In the genomic region with DNA sequence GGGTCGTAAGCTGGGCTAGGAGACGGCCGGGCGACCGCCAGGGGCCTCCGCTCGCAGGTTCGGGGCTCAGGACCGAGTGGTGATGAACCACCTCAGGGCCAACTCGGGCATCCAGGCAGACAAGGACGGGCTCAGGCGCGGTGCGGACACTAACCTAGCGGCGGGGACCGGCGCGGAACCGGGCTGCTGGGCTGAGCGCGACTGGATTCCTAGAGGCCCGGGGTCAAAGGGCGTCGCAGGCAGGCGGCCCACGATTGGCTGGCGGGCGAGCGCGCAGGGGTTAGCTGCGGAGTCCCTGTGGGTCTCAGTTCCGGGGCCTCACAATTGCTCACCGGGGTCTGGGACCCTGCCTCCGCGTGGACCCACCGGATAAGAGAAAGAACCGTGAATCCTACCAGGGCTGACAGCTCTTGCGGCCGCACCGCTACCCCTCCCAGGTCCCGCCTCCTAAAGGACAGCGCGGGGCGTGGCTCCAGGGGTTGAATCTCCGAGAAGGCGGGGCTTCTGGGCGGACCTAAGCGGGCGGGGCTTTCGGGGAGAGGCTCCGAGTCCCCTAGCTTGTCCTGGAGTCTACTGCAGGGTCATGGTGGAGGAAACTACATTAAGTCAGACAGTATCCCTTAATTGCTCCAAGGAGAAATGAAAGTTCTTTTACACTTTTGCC, we compare ENCODE assay signal across 8 mouse cellular contexts. TPM values are rescaled to one million over a fixed set of nuclear protein-coding genes. Genes with fewer than 3 reads are reported as not detected.
A peak's percentile ranks its signal among the peaks of the same experiment; 100 is the strongest.
DNase-seq lines count a peak whose midpoint lies in the region; ATAC-seq and TF ChIP-seq lines count a peak whose summit lies in the region.

A gene (minus strand): TSS at position 449 of the 664 bp plus-strand sequence.

- peak within 1 kb of the TSS; percentile 71 for H3ac ChIP-seq in C2C12 (ENCODE audit: control insufficient read depth, insufficient read length, low read depth)
- H3ac ChIP-seq in myocyte (ENCODE audit: control insufficient read depth, insufficient read length), result peak within 1 kb of the TSS; percentile 21

- peaks cover 9% of the 10 kb centered on the region for H3K79me3 ChIP-seq in C2C12 (ENCODE audit: low read depth)

- peak within 1 kb of the TSS; percentile 65 for H3K4me3 ChIP-seq in C2C12 (ENCODE audit: insufficient read depth, poor library complexity, severe bottlenecking)
- peak within 1 kb of the TSS; percentile 76 for H3K4me3 ChIP-seq in erythroblast, embryonic 14.5 days (replicated peaks)
- H3K4me3 ChIP-seq in heart, embryonic 11.5 days (ENCODE audit: low read depth, low read length), result peak within 1 kb of the TSS; percentile 68
- H3K4me3 ChIP-seq in kidney, embryonic 16.5 days (ENCODE audit: low read length), result peak within 1 kb of the TSS; percentile 74
- H3K4me3 ChIP-seq in liver, adult 2 months (ENCODE audit: insufficient read depth, low read depth, low read length), result peak within 1 kb of the TSS; percentile 95
- H3K4me3 ChIP-seq in myocyte, result peak within 1 kb of the TSS; percentile 55

- no peaks in the 10 kb centered on the region for H3K9me3 ChIP-seq in erythroblast, embryonic 14.5 days (ENCODE audit: control insufficient read depth, low read length)
- no peaks in the 10 kb centered on the region for H3K9me3 ChIP-seq in heart, embryonic 11.5 days (replicated peaks; ENCODE audit: control insufficient read depth, low read length)
- H3K9me3 ChIP-seq in kidney, embryonic 16.5 days (ENCODE audit: low read length), result no peaks in the 10 kb centered on the region

- peak; percentile 56; the same call in 1 of the 2 replicates for TF ChIP-seq POLR2A in brain, embryonic 14.5 days (IDR thresholded peaks at IDR 0.05; ENCODE audit: borderline replicate concordance, extremely low read depth, insufficient read depth, insufficient read length, poor library complexity, severe bottlenecking)
- peak; percentile 71 for TF ChIP-seq POLR2A in liver, adult 2 months (IDR thresholded peaks at IDR 0.05; ENCODE audit: extremely low read depth, insufficient read depth, low read length)
- TF ChIP-seq POLR2A in myocyte (IDR thresholded peaks at IDR 0.05; ENCODE audit: insufficient read length, low read depth), result peak; percentile 76

- peak within 1 kb of the TSS; percentile 95 for H3K27ac ChIP-seq in heart, embryonic 11.5 days (ENCODE audit: low read depth, low read length)
- peak within 1 kb of the TSS; percentile 94 for H3K27ac ChIP-seq in kidney, embryonic 16.5 days (ENCODE audit: low read length)
- H3K27ac ChIP-seq in liver, adult 2 months (replicated peaks; ENCODE audit: insufficient read depth, low read depth, low read length), result peak within 1 kb of the TSS; percentile 98

- H3K27me3 ChIP-seq in C2C12 (ENCODE audit: control insufficient read depth, insufficient read depth, insufficient read length) (no peaks in the 10 kb centered on the region), myocyte (ENCODE audit: control insufficient read depth, insufficient read depth, insufficient read length) (no peaks in the 10 kb centered on the region)
- H3K27me3 ChIP-seq in erythroblast, embryonic 14.5 days (ENCODE audit: control insufficient read depth), result no peaks in the 10 kb centered on the region
- H3K27me3 ChIP-seq in heart, embryonic 11.5 days (ENCODE audit: control insufficient read depth, insufficient read depth, low read length), result no peaks in the 10 kb centered on the region
- H3K27me3 ChIP-seq in kidney, embryonic 16.5 days (ENCODE audit: insufficient read depth, low read length), result no peaks in the 10 kb centered on the region
- H3K27me3 ChIP-seq in liver, adult 2 months (ENCODE audit: control insufficient read depth, insufficient read depth, low read length), result no peaks in the 10 kb centered on the region
- H3K27me3 ChIP-seq in splenic B cell, adult 2 months (ENCODE audit: control insufficient read depth, insufficient read depth, low read length, poor library complexity, severe bottlenecking), result no peaks in the 10 kb centered on the region

- WGBS in heart, embryonic 11.5 days (ENCODE audit: insufficient replicate concordance), result under 1% methylated on average over 50 of the region's 52 CpGs
- 0% methylated on average over 50 of the region's 52 CpGs for WGBS in kidney, embryonic 16.5 days
- WGBS in liver, adult 2 months, result under 1% methylated on average over 52 of the region's 52 CpGs

- peak within 1 kb of the TSS; percentile 82 for H3K9ac ChIP-seq in heart, embryonic 11.5 days (ENCODE audit: low read depth, low read length)
- peak within 1 kb of the TSS; percentile 92 for H3K9ac ChIP-seq in kidney, embryonic 16.5 days (replicated peaks; ENCODE audit: low read length)
- H3K9ac ChIP-seq in liver, adult 2 months (ENCODE audit: low read depth, low read length), result peak within 1 kb of the TSS; percentile 86

- no peak for TF ChIP-seq CTCF in C2C12 (IDR thresholded peaks at IDR 0.05; ENCODE audit: control insufficient read depth, insufficient read depth, insufficient read length)
- no peak for TF ChIP-seq CTCF in brain, embryonic 14.5 days (IDR thresholded peaks at IDR 0.05; ENCODE audit: borderline replicate concordance, extremely low read depth, insufficient read depth, insufficient read length)
- peak; percentile 29 for TF ChIP-seq CTCF in liver, adult 2 months (IDR thresholded peaks at IDR 0.05; ENCODE audit: low read depth, low read length)

- peaks cover 19% of the 10 kb centered on the region for H3K4me1 ChIP-seq in erythroblast, embryonic 14.5 days (ENCODE audit: control insufficient read depth)
- no peaks in the 10 kb centered on the region for H3K4me1 ChIP-seq in heart, embryonic 11.5 days (ENCODE audit: control insufficient read depth, insufficient read depth, low read length)
- peaks cover 6% of the 10 kb centered on the region; the same call in 1 of the 2 replicates for H3K4me1 ChIP-seq in kidney, embryonic 16.5 days (ENCODE audit: insufficient read depth, low read length)
- H3K4me1 ChIP-seq in liver, adult 2 months (ENCODE audit: control insufficient read depth, insufficient read depth, low read length), result peaks cover 2% of the 10 kb centered on the region; the same call in 1 of the 2 replicates

- H3K36me3 ChIP-seq in C2C12 (ENCODE audit: control insufficient read depth, insufficient read depth) (no peaks in the 10 kb centered on the region), myocyte (ENCODE audit: control insufficient read depth, insufficient read depth) (no peaks in the 10 kb centered on the region)
- peaks cover 3% of the 10 kb centered on the region for H3K36me3 ChIP-seq in erythroblast, embryonic 14.5 days (ENCODE audit: control insufficient read depth)
- H3K36me3 ChIP-seq in heart, embryonic 11.5 days (ENCODE audit: control insufficient read depth, insufficient read depth, low read length), result no peaks in the 10 kb centered on the region
- H3K36me3 ChIP-seq in kidney, embryonic 16.5 days (ENCODE audit: insufficient read depth, low read length), result no peaks in the 10 kb centered on the region
- H3K36me3 ChIP-seq in liver, adult 2 months (ENCODE audit: control insufficient read depth, insufficient read depth, low read length), result no peaks in the 10 kb centered on the region
- no peaks in the 10 kb centered on the region for H3K36me3 ChIP-seq in splenic B cell, adult 2 months (ENCODE audit: control insufficient read depth, insufficient read depth, low read length, poor library complexity, severe bottlenecking)

- H3K79me2 ChIP-seq in C2C12 (ENCODE audit: control insufficient read depth, insufficient read depth), result peaks cover 26% of the 10 kb centered on the region
- H3K79me2 ChIP-seq in liver, adult 2 months (ENCODE audit: control insufficient read depth, insufficient read depth, low read length), result peaks cover 7% of the 10 kb centered on the region; the same call in 1 of the 2 replicates
- peaks cover 32% of the 10 kb centered on the region for H3K79me2 ChIP-seq in myocyte (ENCODE audit: control insufficient read depth, insufficient read depth)

- peak; percentile 96 for DNase-seq in brain, embryonic 14.5 days (ENCODE audit: low read depth)
- DNase-seq in liver, adult 2 months (ENCODE audit: extremely low read depth, low read depth, low spot score), result peak; percentile 80
- peak; percentile 94 for DNase-seq in splenic B cell, adult 2 months (ENCODE audit: low read depth, low spot score)

- peak; percentile 97 for ATAC-seq in heart, embryonic 11.5 days (replicated peaks; ENCODE audit: insufficient number of reproducible peaks, low FRiP score, low TSS enrichment)
- ATAC-seq in kidney, embryonic 16.5 days (ENCODE audit: low FRiP score, low TSS enrichment), result peak; percentile 99

- peak within 1 kb of the TSS; percentile 73 for H3K4me2 ChIP-seq in heart, embryonic 11.5 days
- H3K4me2 ChIP-seq in kidney, embryonic 16.5 days (replicated peaks; ENCODE audit: low read depth, low read length), result peak within 1 kb of the TSS; percentile 64
- H3K4me2 ChIP-seq in myocyte (ENCODE audit: low read depth), result peak within 1 kb of the TSS; percentile 91

TF ChIP-seq in C2C12, 6 proteins besides CTCF, POLR2A, EP300 and RAD21:
- TF ChIP-seq CEBPB (IDR thresholded peaks at IDR 0.05; ENCODE audit: low read depth) (no peak), MYOG (IDR thresholded peaks at IDR 0.05; ENCODE audit: control insufficient read depth, extremely low read depth, insufficient read length) (no peak), FOSL1 (IDR thresholded peaks at IDR 0.05; ENCODE audit: insufficient read depth, low read length, poor library complexity, severe bottlenecking) (no peak), MAX (IDR thresholded peaks at IDR 0.05) (no peak), MYOD1 (IDR thresholded peaks at IDR 0.05; ENCODE audit: control insufficient read depth, insufficient read length, low read depth) (no peak), USF1 (IDR thresholded peaks at IDR 0.05; ENCODE audit: low read depth) (no peak)

TF ChIP-seq in myocyte, 11 proteins besides CTCF, POLR2A, EP300 and RAD21:
- TF ChIP-seq POLR2AphosphoS2 (IDR thresholded peaks at IDR 0.05; ENCODE audit: insufficient read length, low read depth), result peak; percentile 27
- TF ChIP-seq SRF (IDR thresholded peaks at IDR 0.05; ENCODE audit: control insufficient read depth, insufficient read length, low read depth), result no peak
- TF ChIP-seq CEBPB (IDR thresholded peaks at IDR 0.05; ENCODE audit: insufficient read depth, poor library complexity, severe bottlenecking), result no peak
- TF ChIP-seq MYOG (IDR thresholded peaks at IDR 0.05; ENCODE audit: control insufficient read depth in 1 of 3, insufficient read depth in 1 of 3, insufficient read length in 2 of 3, low read depth in 2 of 3), result peak in 1 of 3 experiments; percentile 3
TF ChIP-seq in myocyte: peak in this region for 2.

RNA-seq across cellular contexts. Expression of the gene that starts here (rescaled TPM):
- polyA plus RNA-seq in C2C12 (2012; fragmentation: generic; extraction: Trizol) (3.3 TPM), myocyte (2012; fragmentation: generic; extraction: Trizol) (4.8 TPM)
- 8.6 and 10.8 TPM in 2 replicates for polyA plus RNA-seq in brain, embryonic 14.5 days (2012; rRNA removed)
- 0.14 and 0.21 TPM in 2 replicates for polyA plus RNA-seq in erythroblast, embryonic 14.5 days (2012)
- 15.9 and 23.0 TPM in 2 replicates for polyA plus RNA-seq in heart, embryonic 11.5 days (2014; fragmentation: Nextera tagmentation; extraction: Ambion mirVana)
- polyA plus RNA-seq in kidney, embryonic 16.5 days (2015; fragmentation: Nextera tagmentation; extraction: Ambion mirVana), result 15.6 and 18.4 TPM in 2 replicates
- total RNA-seq in liver, adult 2 months (2014; rRNA removed), result 20.0 and 22.8 TPM in 2 replicates
- polyA plus RNA-seq in liver, adult 2 months (2012; rRNA removed), result 6.2 and 9.3 TPM in 2 replicates

Comparison
In these comparisons a context has a peak if more than half of its experiments do, and no peak if none do; other contexts are left out.
1. Peak in every context shown above with its lines: DNase-seq, ATAC-seq, H3K4me3 ChIP-seq and H3K27ac ChIP-seq.